Mouse (Mus musculus): ENCODE measurements around the gene Sgsm1.

DNA sequence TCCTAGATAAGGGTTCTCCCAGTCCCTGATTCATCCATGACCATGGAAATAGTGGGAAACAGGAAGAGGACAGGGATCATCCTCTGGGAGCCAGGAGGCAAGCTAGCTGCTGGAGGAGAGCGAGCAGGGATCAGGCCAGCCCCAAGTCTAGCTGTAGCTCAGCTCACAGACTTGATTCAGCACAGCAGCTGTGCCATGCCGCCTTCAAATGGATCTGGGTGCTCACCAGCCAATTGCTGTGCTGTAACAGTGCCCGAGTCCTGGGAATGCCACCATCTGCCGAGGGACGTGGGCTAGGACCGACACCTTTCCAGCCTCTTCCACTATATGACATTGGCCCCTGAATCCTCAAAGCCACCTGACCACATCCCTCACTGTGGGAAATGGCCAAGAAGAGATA lies 114.7 kb downstream of the Sgsm1 start:
- TF ChIP-seq CTCF (IDR thresholded peaks at IDR 0.05; ENCODE audit: low read depth, low read length) (no peak), POLR2A (IDR thresholded peaks at IDR 0.05; ENCODE audit: borderline replicate concordance, low read depth, low read length) (no peak)
